Mouse (Mus musculus) macrophage (primary cell): ENCODE results near the gene Gm28308. TPM values are rescaled to one million over a fixed set of nuclear protein-coding genes. Genes with fewer than 3 reads are reported as not detected.

ENCODE experiments used
- H3K27ac ChIP-seq: fragments of 350-480 bp; formaldehyde crosslinking; 2 replicates; pipeline ENCODE4 v1.9.0; 2021
- H3K36me3 ChIP-seq: fragments of 350-480 bp; formaldehyde crosslinking; 2 replicates; pipeline ENCODE4 v1.9.0; 2021; ENCODE audit errors: inconsistent target
- H3K4me3 ChIP-seq: fragments of 350-480 bp; formaldehyde crosslinking; 2 replicates; pipeline ENCODE4 v1.9.0; 2021; ENCODE audit errors: inconsistent target
- H3K79me2 ChIP-seq: fragments of 350-480 bp; formaldehyde crosslinking; 2 replicates; pipeline ENCODE4 v1.9.0; 2021; ENCODE audit errors: inconsistent target
- WGBS: methylation state at CpG from one replicate; pipeline ENCODE4 v1.1.7; 2026; ENCODE audit warnings: inconsistent platforms; ENCODE audit not compliant: missing documents; 5-methylcytosine and 5-hydroxymethylcytosine counted together
- polyA plus RNA-seq: library from polyadenylated mRNA; stranded (reverse); fragments of 250-400 nt; gene quantifications from 3 replicates; pipeline ENCODE4 v1.2.4, GENCODE M21; 2018; ENCODE audit warnings: inconsistent platforms

Gm28308 gene
- polyA plus RNA-seq, 1 experiment from 2014 or later, result not detected

GRCm38 (mm10) chr6:52211961-52212360 lies 1.2 kb downstream of the Gm28308 start:
- H3K4me3 ChIP-seq, result peak overlapping the region; percentile 41
- 4% methylated on average over 13 of the region's 13 CpGs for WGBS
- no peak overlapping the region for H3K27ac ChIP-seq
- H3K79me2 ChIP-seq, result no peaks in the 10 kb centered on the region
- no peaks in the 10 kb centered on the region for H3K36me3 ChIP-seq

GRCm38 (mm10) chr6:52211170-52211935 lies 1.8 kb downstream of the Gm28308 start:
- no peaks in the 10 kb centered on the region for H3K36me3 ChIP-seq
- H3K79me2 ChIP-seq, result no peaks in the 10 kb centered on the region
- WGBS, result 5% methylated on average over 37 of the region's 37 CpGs
- H3K27ac ChIP-seq, result no peak overlapping the region
- H3K4me3 ChIP-seq, result peak overlapping the region; percentile 41; the same call in 1 of the 2 replicates

- Histone ChIP-seq H3K79me2 (no peaks in the 10 kb centered on the region), H3K36me3 (no peaks in the 10 kb centered on the region), H3K4me3 (no peak overlapping the region), H3K27ac (no peak overlapping the region)
- WGBS, result 67% methylated on average over 11 of the region's 12 CpGs
These were observed 3.5 kb downstream of the Gm28308 start for GRCm38 (mm10) chr6:52209685-52210046.

GRCm38 (mm10) chr6:52208868-52209684 lies 4.1 kb downstream of the Gm28308 start:
- Histone ChIP-seq H3K36me3 (no peaks in the 10 kb centered on the region), H3K27ac (no peak overlapping the region), H3K79me2 (no peaks in the 10 kb centered on the region), H3K4me3 (no peak overlapping the region)
- WGBS, result 40% methylated on average over 18 of the region's 18 CpGs

GRCm38 (mm10) chr6:52208072-52208867 lies 4.9 kb downstream of the Gm28308 start, which contains the start of gene Hoxa6:
Gene Hoxa6, minus strand, starts transcription at chr6:52208722.
- H3K79me2 ChIP-seq, result no peaks in the 10 kb centered on the region
- WGBS, result 34% methylated on average over 47 of the region's 47 CpGs
- H3K36me3 ChIP-seq, result no peaks in the 10 kb centered on the region
- H3K4me3 ChIP-seq, result no peak within 1 kb of the TSS
- no peak within 1 kb of the TSS for H3K27ac ChIP-seq

GRCm38 (mm10) chr6:52207684-52207976 lies 5.5 kb downstream of the Gm28308 start:
- Histone ChIP-seq H3K79me2 (no peaks in the 10 kb centered on the region), H3K27ac (no peak overlapping the region), H3K4me3 (no peak overlapping the region), H3K36me3 (no peaks in the 10 kb centered on the region)

GRCm38 (mm10) chr6:52206882-52207683 lies 6.1 kb downstream of the Gm28308 start:
- 81% methylated on average over 4 of the region's 4 CpGs for WGBS

GRCm38 (mm10) chr6:52205638-52206621 lies 7.2 kb downstream of the Gm28308 start:
- Histone ChIP-seq H3K4me3 (no peak overlapping the region), H3K79me2 (no peaks in the 10 kb centered on the region), H3K36me3 (no peaks in the 10 kb centered on the region), H3K27ac (no peak overlapping the region)
- 94% methylated on average over 48 of the region's 55 CpGs for WGBS

More at GRCm38 (mm10) chr6:52206882-52207683, 6.1 kb downstream of the Gm28308 start:
- H3K27ac ChIP-seq, result no peak overlapping the region
- no peaks in the 10 kb centered on the region for H3K79me2 ChIP-seq
- no peak overlapping the region for H3K4me3 ChIP-seq
- no peaks in the 10 kb centered on the region for H3K36me3 ChIP-seq

- Histone ChIP-seq H3K79me2 (no peaks in the 10 kb centered on the region), H3K4me3 (no peak overlapping the region), H3K27ac (no peak overlapping the region), H3K36me3 (no peaks in the 10 kb centered on the region)
- 93% methylated on average over 13 of the region's 14 CpGs for whole genome bisulfite sequencing
These were observed 7.9 kb downstream of the Gm28308 start for GRCm38 (mm10) chr6:52205221-52205620.

GRCm38 (mm10) chr6:52204050-52204752 lies 8.9 kb downstream of the Gm28308 start, which contains the start of gene Hoxa5:
Gene Hoxa5, minus strand, starts transcription at chr6:52204587.
- Histone ChIP-seq H3K4me3 (no peak within 1 kb of the TSS), H3K79me2 (no peaks in the 10 kb centered on the region), H3K36me3 (no peaks in the 10 kb centered on the region), H3K27ac (no peak within 1 kb of the TSS)
- WGBS, result 61% methylated on average over 63 of the region's 65 CpGs

GRCm38 (mm10) chr6:52203371-52204049 lies 9.6 kb downstream of the Gm28308 start:
- 80% methylated on average over 26 of the region's 46 CpGs for WGBS
- H3K4me3 ChIP-seq, result no peak overlapping the region
- no peaks in the 10 kb centered on the region for H3K79me2 ChIP-seq
- H3K27ac ChIP-seq, result no peak overlapping the region
- no peaks in the 10 kb centered on the region for H3K36me3 ChIP-seq

- no peaks in the 10 kb centered on the region for H3K79me2 ChIP-seq
- H3K27ac ChIP-seq, result no peak overlapping the region
- H3K4me3 ChIP-seq, result no peak overlapping the region
- 92% methylated on average over 10 of the region's 10 CpGs for WGBS
- H3K36me3 ChIP-seq, result no peaks in the 10 kb centered on the region
These were observed 10.1 kb downstream of the Gm28308 start for GRCm38 (mm10) chr6:52203121-52203370.
